Mouse (Mus musculus) colon, adult 2 months (tissue): ENCODE data around the gene Gm3854. TPM values are rescaled to one million over a fixed set of nuclear protein-coding genes. Genes with fewer than 3 reads are reported as not detected.

Experiments
- polyA plus RNA-seq: library from polyadenylated mRNA; depleted of rRNA; stranded (reverse); fragments of >200 nt; gene quantifications from 2 replicates; pipeline ENCODE4 v1.2.3, GENCODE M21; 2012; rRNA removed

Gm3854 gene
- polyA plus RNA-seq, result 0.03 TPM in 1 of 2 replicates, not detected in the other

DNA sequence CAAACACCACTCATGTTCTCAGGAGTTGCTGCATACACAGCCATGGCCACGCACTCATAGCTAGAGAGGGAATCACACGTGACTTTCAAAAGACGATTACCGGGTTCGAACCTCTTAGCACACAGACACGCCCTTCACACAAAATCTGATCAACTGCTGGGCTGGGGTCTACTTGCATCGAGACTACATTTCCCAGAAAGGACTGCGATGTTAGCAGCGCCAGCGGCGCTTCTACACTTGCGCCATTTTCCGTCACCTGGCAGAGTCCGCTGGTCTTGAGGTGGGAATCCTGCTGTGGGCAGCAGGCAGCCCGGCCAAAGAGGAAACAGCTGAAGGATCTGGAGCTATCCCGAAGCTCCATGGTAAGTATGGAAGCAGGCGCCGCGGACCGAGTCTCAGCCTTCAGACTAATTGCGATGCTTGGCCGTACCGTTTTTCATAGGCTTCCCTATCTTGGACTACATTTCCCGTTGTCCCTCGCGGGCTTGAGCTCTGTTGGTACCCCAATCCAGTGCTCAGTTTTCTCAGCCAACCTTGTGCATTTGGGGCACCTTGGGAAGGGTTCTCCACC lies at the start of gene Gm3854:
TSS of gene Gm3854 (plus strand) at position 259 of the 571 bp plus-strand sequence.

DNA sequence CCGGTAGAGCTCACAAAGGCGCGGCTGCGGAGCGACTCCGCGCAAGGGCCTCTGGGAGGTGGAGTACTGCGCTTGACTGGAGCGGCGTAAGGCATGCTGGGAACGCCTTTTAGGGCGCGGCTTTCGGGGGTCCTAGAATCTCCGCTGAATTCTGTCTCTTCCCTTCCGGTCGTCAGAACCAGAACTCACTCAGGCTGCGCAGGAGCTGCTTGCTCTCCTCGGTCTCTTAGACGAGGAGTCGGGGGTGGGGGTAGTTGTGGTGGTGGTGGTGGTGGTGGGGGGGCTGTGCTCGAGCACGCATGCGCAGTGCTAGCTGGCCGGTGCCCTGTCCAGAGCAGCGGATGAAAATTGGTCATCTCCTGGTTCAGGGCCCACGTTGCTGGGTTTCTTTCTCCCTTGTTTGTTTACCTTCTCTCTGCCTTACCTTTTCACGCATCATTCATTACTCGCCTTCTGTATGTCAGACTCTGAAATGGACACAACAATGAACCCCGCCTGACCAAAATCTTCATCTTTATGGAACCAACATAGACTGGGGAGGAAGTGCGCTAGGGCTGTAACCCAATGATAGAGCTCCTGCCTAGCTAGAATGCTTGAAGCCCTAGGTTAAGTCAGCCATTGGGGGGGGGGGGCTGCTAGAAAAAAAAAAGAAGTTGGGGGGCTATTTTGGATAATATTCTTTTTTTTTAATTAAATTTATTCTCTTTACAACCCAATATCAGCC lies 12.2 kb upstream of the Gm3854 start, which contains the start of gene Zfp583:
TSS of gene Zfp583 (minus strand) at position 53 of the 724 bp plus-strand sequence.

DNA sequence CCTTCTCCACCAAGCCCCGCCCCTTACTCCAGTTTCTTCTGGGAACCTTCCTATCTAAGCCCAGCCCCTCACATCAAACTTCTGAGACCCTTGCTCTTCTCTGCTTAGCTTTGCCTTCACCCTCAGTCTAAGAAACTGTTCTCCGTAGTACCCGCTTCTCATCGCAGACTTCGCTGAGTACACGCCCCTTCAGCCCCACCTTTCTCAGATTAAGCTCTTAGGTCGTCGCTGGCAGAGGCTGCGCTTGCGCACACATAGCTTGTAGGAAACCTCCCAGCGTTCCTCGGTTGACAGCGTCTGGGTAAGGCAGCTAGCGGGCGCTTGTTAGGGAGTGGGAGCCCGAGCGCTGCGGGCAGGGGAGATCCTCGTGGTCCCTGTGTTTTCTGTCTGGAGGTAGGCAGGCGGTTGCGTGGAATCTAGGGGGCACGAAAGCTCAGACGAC lies 19.5 kb downstream of the Gm3854 start, which contains the start of gene Zfp78:
TSS of gene Zfp78 (plus strand) at position 234 of the 442 bp plus-strand sequence.

DNA sequence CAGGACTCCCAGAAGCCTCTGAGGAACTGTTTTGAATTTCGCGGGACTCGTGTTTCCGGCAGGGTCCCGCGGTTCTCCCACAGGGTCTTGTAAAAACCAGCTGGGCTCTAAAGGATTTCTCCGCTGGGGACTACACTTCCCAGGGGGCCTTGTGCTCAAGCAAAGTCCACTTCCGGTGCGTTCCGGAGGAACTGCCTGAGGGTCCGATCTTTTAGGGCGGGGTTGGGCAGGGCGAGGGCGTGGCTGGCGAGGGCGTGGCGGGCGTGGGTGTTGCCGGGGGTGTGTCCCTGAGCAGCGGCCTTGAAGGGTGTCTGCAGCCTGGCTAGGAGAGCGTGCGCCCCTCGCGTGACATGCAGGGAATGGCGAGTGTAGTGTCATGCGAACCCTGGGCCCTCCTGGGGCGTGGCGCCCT lies 39.5 kb downstream of the Gm3854 start, which contains the start of gene Zfp28:
TSS of gene Zfp28 (plus strand) at position 252 of the 412 bp plus-strand sequence.

DNA sequence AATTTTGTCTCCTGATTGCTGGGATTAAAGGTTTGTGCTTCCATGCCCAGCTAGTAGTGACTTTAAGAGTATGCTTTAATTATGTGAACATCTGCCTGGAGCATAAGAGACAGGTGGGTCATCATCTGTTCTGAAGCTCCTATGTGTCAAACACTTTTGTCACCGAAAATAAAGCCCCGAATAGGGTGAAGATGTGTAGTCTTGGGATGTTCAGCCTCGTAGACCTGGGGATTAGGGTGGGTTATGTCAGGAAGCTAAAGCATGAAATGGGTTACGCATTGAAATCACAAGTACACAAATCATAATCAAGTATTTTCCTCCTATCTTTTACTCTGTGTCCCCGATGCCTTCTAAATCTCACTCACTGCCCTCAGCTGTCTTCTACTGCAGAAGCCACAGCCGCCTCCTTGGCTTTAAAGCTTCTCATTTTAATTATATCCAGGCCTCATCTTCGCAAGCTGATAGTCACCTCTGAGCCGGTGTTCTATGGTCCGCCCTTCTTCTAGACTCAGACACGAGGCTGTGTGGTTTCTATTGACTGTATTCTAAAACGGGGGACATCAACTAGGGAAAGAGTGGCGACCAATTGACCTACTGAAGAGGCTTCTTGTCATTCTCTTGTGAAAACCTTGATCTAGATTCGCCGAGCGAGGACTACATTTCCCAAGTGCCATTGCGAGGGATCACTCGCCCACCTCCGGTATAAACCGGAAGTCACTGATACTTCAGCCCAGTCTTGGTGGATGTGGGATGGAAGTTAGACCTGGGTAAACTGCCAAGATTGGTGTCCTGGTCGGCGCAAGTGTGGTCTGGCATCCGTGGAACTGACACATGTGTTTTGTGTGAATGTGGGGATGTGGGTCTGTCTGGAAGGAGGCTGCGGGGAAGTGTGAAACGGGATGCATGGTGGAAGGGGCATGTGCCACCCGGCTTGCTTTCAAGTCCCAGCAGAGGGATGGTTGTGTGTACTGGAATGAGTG lies 54.7 kb downstream of the Gm3854 start, which contains the start of gene Smim17:
TSS of gene Smim17 (plus strand) at position 720 of the 980 bp plus-strand sequence.

Other genes with a start within 250 kb of the Gm3854 start
- 78.0 and 78.7 TPM in 2 replicates for gene Zfp787, start 187.8 kb upstream of the Gm3854 start, polyA plus RNA-seq
- 44.4 and 57.7 TPM in 2 replicates for gene Zfp444, start 171.5 kb upstream of the Gm3854 start, polyA plus RNA-seq
- gene Galp, start 146.7 kb upstream of the Gm3854 start, polyA plus RNA-seq, result not detected in 2 replicates
- gene Zscan5b, start 121.5 kb upstream of the Gm3854 start, polyA plus RNA-seq, result not detected in 2 replicates
- gene Epp13, start 91.0 kb upstream of the Gm3854 start, polyA plus RNA-seq, result not detected in 2 replicates
- gene Zfp667, start 57.2 kb upstream of the Gm3854 start, polyA plus RNA-seq, result 0.24 and 0.28 TPM in 2 replicates
- gene Zfp583, start 12.5 kb upstream of the Gm3854 start, polyA plus RNA-seq, result 0.03 and 0.54 TPM in 2 replicates
- gene Zfp78, start 19.5 kb downstream of the Gm3854 start, polyA plus RNA-seq, result 0.07 and 0.22 TPM in 2 replicates
- gene Zfp28, start 39.5 kb downstream of the Gm3854 start, polyA plus RNA-seq, result 0.64 and 0.69 TPM in 2 replicates
- gene Smim17, start 55.0 kb downstream of the Gm3854 start, polyA plus RNA-seq, result not detected in 2 replicates
- not detected in 2 replicates for gene Gm20715, start 66.5 kb downstream of the Gm3854 start, polyA plus RNA-seq
- not detected in 2 replicates for gene Olfr1344, start 94.9 kb downstream of the Gm3854 start, polyA plus RNA-seq
- gene Olfr1336, start 112.4 kb downstream of the Gm3854 start, polyA plus RNA-seq, result not detected in 2 replicates
- gene Olfr1346, start 123.3 kb downstream of the Gm3854 start, polyA plus RNA-seq, result not detected in 2 replicates
- not detected in 2 replicates for gene Olfr5, start 143.2 kb downstream of the Gm3854 start, polyA plus RNA-seq
- not detected in 2 replicates for gene Olfr1347, start 156.0 kb downstream of the Gm3854 start, polyA plus RNA-seq
- gene Olfr1348, start 165.0 kb downstream of the Gm3854 start, polyA plus RNA-seq, result not detected in 2 replicates
- not detected in 2 replicates for gene Olfr1349, start 179.2 kb downstream of the Gm3854 start, polyA plus RNA-seq
- gene Olfr1350, start 221.1 kb downstream of the Gm3854 start, polyA plus RNA-seq, result not detected in 2 replicates